Mouse (Mus musculus) E14TG2a.4 (cell line): Measurements from ENCODE around the gene Slc25a31.

Experiments
- CTCF ChIP-seq: conservative IDR thresholded peaks from 2 replicates; pipeline ENCODE4 v1.5.1; 2014; ENCODE audit warnings: low read length
- NANOG ChIP-seq: IDR thresholded peaks from 2 replicates; pipeline ENCODE4 v1.6.1; 2014; ENCODE audit warnings: borderline replicate concordance, low read length, mixed read lengths
- POU5F1 ChIP-seq: IDR thresholded peaks from 2 replicates; pipeline ENCODE4 v1.6.1; 2014; ENCODE audit warnings: low read length, borderline replicate concordance

DNA sequence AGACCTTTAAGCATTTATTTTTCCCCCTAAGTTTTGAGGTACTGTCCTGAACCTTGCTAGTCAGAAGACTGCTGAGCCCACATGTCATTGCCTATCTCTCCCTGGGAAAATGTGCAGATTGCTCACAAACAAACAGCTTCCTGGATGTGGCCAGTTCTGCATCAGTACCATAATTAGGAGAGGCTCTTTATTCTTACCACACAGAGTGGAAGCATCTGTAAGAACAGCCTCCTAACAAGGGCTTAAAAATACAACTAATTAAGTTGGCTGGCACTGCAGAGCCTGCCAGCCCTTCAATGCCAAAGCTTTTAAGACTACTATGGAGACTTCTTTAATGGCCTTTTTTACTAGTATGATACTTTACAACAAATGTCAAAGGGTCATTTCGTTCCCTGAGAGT, 35.1 kb upstream of the Slc25a31 start:
- no peak for TF ChIP-seq CTCF
- no peak for TF ChIP-seq POU5F1
- no peak for TF ChIP-seq NANOG
